Mouse (Mus musculus): Measurements from ENCODE around the gene Hyal1. TPM values are rescaled to one million over a fixed set of nuclear protein-coding genes. Genes with fewer than 3 reads are reported as not detected.

Hyal1 gene
- total and polyA plus RNA-seq, 3 experiments, result 0.40 to 0.59 TPM; not detected in 1

GRCm38 (mm10) chr9:107540420-107540819 is 36.3 kb upstream of the Hyal1 start:
- H3K27me3 ChIP-seq (replicated peaks), result no peaks in the 10 kb centered on the region
- no peak overlapping the region for H3K4me3 ChIP-seq (replicated peaks in 1 of 3; ENCODE audit: low read depth in 2 of 3, low read length in 2 of 3, poor library complexity in 1 of 3)
- dilution Hi-C loops (cut with MboI; ENCODE audit: extremely low pct_ligation_motif_present, extremely low pct_unique_long_range_greater_than_20kb, low sequenced_read_pairs) (no loop called here), in situ Hi-C loops (cut with MboI; ENCODE audit: low pct_ligation_motif_present, low pct_unique_long_range_greater_than_20kb, low sequenced_read_pairs) (no loop called here)
- H3K79me2 ChIP-seq (replicated peaks; ENCODE audit: control insufficient read depth, extremely low read depth, insufficient read depth, poor library complexity, severe bottlenecking), result peaks cover 21% of the 10 kb centered on the region
- TF ChIP-seq MAZ (IDR thresholded peaks at IDR 0.05; ENCODE audit: low read depth, low read length), result no peak
- no peak for TF ChIP-seq RCOR1 (conservative IDR thresholded peaks at IDR 0.05; ENCODE audit: low read depth, low read length)
- no peak for TF ChIP-seq RAD21 (IDR thresholded peaks at IDR 0.05; ENCODE audit: low read depth, low read length)
- TF ChIP-seq POLR2AphosphoS2 (IDR thresholded peaks at IDR 0.05; ENCODE audit: low read depth, low read length), result no peak
- TF ChIP-seq ZKSCAN1 (IDR thresholded peaks at IDR 0.05; ENCODE audit: borderline replicate concordance, low read depth, low read length), result no peak
- no peak for TF ChIP-seq KAT2A (IDR thresholded peaks at IDR 0.05; ENCODE audit: insufficient replicate concordance, low read length)
- TF ChIP-seq PAX5 (IDR thresholded peaks at IDR 0.05; ENCODE audit: low read length), result no peak
- TF ChIP-seq E2F4 (IDR thresholded peaks at IDR 0.05; ENCODE audit: insufficient replicate concordance, low read depth, low read length), result no peak
- no peak for TF ChIP-seq SIN3A (IDR thresholded peaks at IDR 0.05; ENCODE audit: low read length)
- peaks cover 47 to 66% of the 10 kb centered on the region in 2 experiments for H3K36me3 ChIP-seq (replicated peaks in 1 of 2; ENCODE audit: control insufficient read depth in 1 of 2, insufficient read depth in 1 of 2, low read length in 1 of 2)
- no peaks in the 10 kb centered on the region for H3K9me3 ChIP-seq (replicated peaks; ENCODE audit: low read length)
- DNase-seq (ENCODE audit: extremely low read depth), result no peak
- no peak overlapping the region for H3K9ac ChIP-seq (ENCODE audit: insufficient read depth, low read depth)
- H3K4me1 ChIP-seq (ENCODE audit: control insufficient read depth in 1 of 2, insufficient read depth in 2 of 2), result peaks cover 9 to 40% of the 10 kb centered on the region in 2 experiments
- no peak overlapping the region for H3K27ac ChIP-seq (ENCODE audit: insufficient read depth, low read depth)
- H3K4me2 ChIP-seq (ENCODE audit: insufficient read depth, low read depth, poor library complexity, severe bottlenecking), result no peak overlapping the region

- H3K27ac ChIP-seq (ENCODE audit: insufficient read depth, low read depth), result no peak overlapping the region
- peaks cover 9 to 40% of the 10 kb centered on the region in 2 experiments for H3K4me1 ChIP-seq (ENCODE audit: control insufficient read depth in 1 of 2, insufficient read depth in 2 of 2)
- H3K9ac ChIP-seq (ENCODE audit: insufficient read depth, low read depth), result no peak overlapping the region
These were observed 35.7 kb upstream of the Hyal1 start for GRCm38 (mm10) chr9:107541005-107541404.

More at GRCm38 (mm10) chr9:107541005-107541404, 35.7 kb upstream of the Hyal1 start:
- TF ChIP-seq POLR2AphosphoS2 (IDR thresholded peaks at IDR 0.05; ENCODE audit: low read depth, low read length) (no peak), MAZ (IDR thresholded peaks at IDR 0.05; ENCODE audit: low read depth, low read length) (no peak), TBP (conservative IDR thresholded peaks at IDR 0.05; ENCODE audit: low read depth, low read length) (no peak), ZNF384 (IDR thresholded peaks at IDR 0.05; ENCODE audit: low read depth, low read length) (no peak), ZMIZ1 (IDR thresholded peaks at IDR 0.05; ENCODE audit: low read depth, low read length) (no peak), CTCF (conservative IDR thresholded peaks at IDR 0.05 in 1 of 2, IDR thresholded peaks at IDR 0.05 in 1 of 2; ENCODE audit: low read depth in 2 of 2, low read length in 2 of 2) (no peak), ZKSCAN1 (IDR thresholded peaks at IDR 0.05; ENCODE audit: borderline replicate concordance, low read depth, low read length) (no peak), USF2 (conservative IDR thresholded peaks at IDR 0.05; ENCODE audit: low read depth, low read length) (no peak)
- peaks cover 48 to 67% of the 10 kb centered on the region in 2 experiments for H3K36me3 ChIP-seq (replicated peaks in 1 of 2; ENCODE audit: control insufficient read depth in 1 of 2, insufficient read depth in 1 of 2, low read length in 1 of 2)
- H3K4me2 ChIP-seq (ENCODE audit: insufficient read depth, low read depth, poor library complexity, severe bottlenecking), result peak overlapping the region; percentile 82
- H3K79me2 ChIP-seq (replicated peaks; ENCODE audit: control insufficient read depth, extremely low read depth, insufficient read depth, poor library complexity, severe bottlenecking), result peaks cover 15% of the 10 kb centered on the region
- dilution Hi-C loops (cut with MboI; ENCODE audit: extremely low pct_ligation_motif_present, extremely low pct_unique_long_range_greater_than_20kb, low sequenced_read_pairs), result no loop called here
- in situ Hi-C loops (cut with MboI; ENCODE audit: low pct_ligation_motif_present, low pct_unique_long_range_greater_than_20kb, low sequenced_read_pairs), result no loop called here
- no peak for DNase-seq (ENCODE audit: extremely low read depth)
- no peaks in the 10 kb centered on the region for H3K27me3 ChIP-seq (replicated peaks)
- H3K4me3 ChIP-seq (replicated peaks in 1 of 3; ENCODE audit: low read depth in 2 of 3, low read length in 2 of 3, poor library complexity in 1 of 3), result peak overlapping the region in 2 of 3 experiments; percentile 70 to 76
- H3K9me3 ChIP-seq (replicated peaks; ENCODE audit: low read length), result no peaks in the 10 kb centered on the region
